Mouse (Mus musculus) E14TG2a.4 (cell line): ENCODE measurements around the gene Dnajb3.

ENCODE experiments used
- CTCF ChIP-seq: conservative IDR thresholded peaks from 2 replicates; pipeline ENCODE4 v1.5.1; 2014; ENCODE audit warnings: low read length
- NANOG ChIP-seq: IDR thresholded peaks from 2 replicates; pipeline ENCODE4 v1.6.1; 2014; ENCODE audit warnings: borderline replicate concordance, low read length, mixed read lengths
- POU5F1 ChIP-seq: IDR thresholded peaks from 2 replicates; pipeline ENCODE4 v1.6.1; 2014; ENCODE audit warnings: low read length, borderline replicate concordance

- TF ChIP-seq CTCF (no peak), NANOG (no peak), POU5F1 (no peak)
Observed at GRCm38 (mm10) chr1:88250023-88250422, 44.4 kb upstream of the Dnajb3 start.
